Mouse (Mus musculus) MEL (cell line): ENCODE results near the gene Alg9. TPM values are rescaled to one million over a fixed set of nuclear protein-coding genes. Genes with fewer than 3 reads are reported as not detected.

Experiments used
- DNase-seq: peaks from one replicate; pipeline ENCODE4 v3.0.0; 2011; ENCODE audit warnings: low read depth, low spot score
- H3K27ac ChIP-seq: 2 replicates; pipeline ENCODE4 v1.5.1; 2012; ENCODE audit warnings: low read depth, mild to moderate bottlenecking, control low read depth, low read length, moderate library complexity; ENCODE audit not compliant: control insufficient read depth
- H3K27me3 ChIP-seq, 2 experiments: fragments of 150-350 bp in 1 of 2; sonication (generic) in 1 of 2; 2 replicates each; pipeline ENCODE4 v1.6.1; 2012; ENCODE audit warnings: low read length in 2 of 2, mild to moderate bottlenecking in 2 of 2, improper control_type of control experiment in 1 of 2, moderate library complexity in 1 of 2; ENCODE audit not compliant: insufficient read depth in 2 of 2, control insufficient read depth in 1 of 2
- H3K36me3 ChIP-seq, 2 experiments: 2 replicates each; pipeline ENCODE4 v1.6.1; 2012 to 2014; ENCODE audit warnings: low read length in 2 of 2, improper control_type of control experiment in 1 of 2, inconsistent platforms in 1 of 2, mild to moderate bottlenecking in 1 of 2; ENCODE audit not compliant: insufficient read depth in 2 of 2, control insufficient read depth in 1 of 2
- H3K4me1 ChIP-seq, 2 experiments: fragments of 150-350 bp in 1 of 2; sonication (generic) in 1 of 2; 2 replicates each; pipeline ENCODE4 v1.6.1; 2012; ENCODE audit warnings: low read length in 2 of 2, improper control_type of control experiment in 1 of 2, mild to moderate bottlenecking in 1 of 2; ENCODE audit not compliant: insufficient read depth in 2 of 2, control insufficient read depth in 1 of 2
- H3K4me3 ChIP-seq, 2 experiments: fragments of 150-350 bp in 1 of 2; sonication (generic) in 1 of 2; 2 replicates each; pipeline ENCODE4 v1.5.1; 2012; ENCODE audit warnings: low read depth in 2 of 2, low read length in 2 of 2, mild to moderate bottlenecking in 2 of 2, moderate library complexity in 2 of 2, control low read depth in 1 of 2, improper control_type of control experiment in 1 of 2; ENCODE audit not compliant: control insufficient read depth in 1 of 2, insufficient read depth in 1 of 2
- H3K79me2 ChIP-seq: 2 replicates; pipeline ENCODE4 v1.6.1; 2012; ENCODE audit warnings: mild to moderate bottlenecking, low read length, moderate library complexity; ENCODE audit not compliant: control insufficient read depth, poor library complexity, insufficient read depth
- H3K9ac ChIP-seq: 2 replicates; pipeline ENCODE4 v1.6.1; 2012; ENCODE audit warnings: low read depth, mild to moderate bottlenecking, control low read depth, low read length, moderate library complexity; ENCODE audit not compliant: control insufficient read depth, poor library complexity, severe bottlenecking
- H3K9me3 ChIP-seq: fragments of 150-350 bp; sonication (generic); replicated peaks from 2 replicates; pipeline ENCODE4 v1.6.1; 2012; ENCODE audit warnings: mild to moderate bottlenecking, low read length, improper control_type of control experiment, moderate library complexity; ENCODE audit not compliant: insufficient read depth
- CHD1 ChIP-seq: IDR thresholded peaks from 2 replicates; pipeline ENCODE4 v1.6.1; 2012; ENCODE audit warnings: low read depth, mild to moderate bottlenecking, inconsistent platforms, low read length, improper control_type of control experiment
- ELF1 ChIP-seq: IDR thresholded peaks from 2 replicates; pipeline ENCODE4 v1.6.1; 2014; ENCODE audit warnings: low read depth, mild to moderate bottlenecking, inconsistent platforms, low read length, improper control_type of control experiment, moderate library complexity
- EP300 ChIP-seq, 2 experiments: IDR thresholded peaks; 2 replicates each; pipeline ENCODE4 v1.6.1; 2011; ENCODE audit warnings: improper control_type of control experiment in 2 of 2, low read length in 2 of 2, low read depth in 1 of 2, mild to moderate bottlenecking in 1 of 2
- ETS1 ChIP-seq: IDR thresholded peaks from 2 replicates; pipeline ENCODE4 v1.6.1; 2012; ENCODE audit warnings: low read depth, mild to moderate bottlenecking, inconsistent platforms, low read length, improper control_type of control experiment, moderate library complexity
- GATA1 ChIP-seq: IDR thresholded peaks from 2 replicates; pipeline ENCODE4 v1.6.1; 2011; ENCODE audit warnings: low read depth, low read length, improper control_type of control experiment
- JUND ChIP-seq: IDR thresholded peaks from 2 replicates; pipeline ENCODE4 v1.6.1; 2011; ENCODE audit warnings: low read depth, mild to moderate bottlenecking, improper control_type of control experiment, low read length
- KAT2A ChIP-seq: conservative IDR thresholded peaks from 2 replicates; pipeline ENCODE4 v1.6.1; 2012; ENCODE audit warnings: low read depth, low read length, improper control_type of control experiment, inconsistent platforms
- MAX ChIP-seq: IDR thresholded peaks from 2 replicates; pipeline ENCODE4 v1.6.1; 2011; ENCODE audit warnings: low read length, improper control_type of control experiment
- MAZ ChIP-seq: IDR thresholded peaks from 2 replicates; pipeline ENCODE4 v1.6.1; 2012; ENCODE audit warnings: low read depth, mild to moderate bottlenecking, inconsistent platforms, low read length, improper control_type of control experiment
- NRF1 ChIP-seq: IDR thresholded peaks from 2 replicates; pipeline ENCODE4 v1.6.1; 2014; ENCODE audit warnings: low read depth, mild to moderate bottlenecking, inconsistent platforms, low read length, improper control_type of control experiment, moderate library complexity; ENCODE audit not compliant: poor library complexity, insufficient read depth, severe bottlenecking
- POLR2AphosphoS2 ChIP-seq: IDR thresholded peaks from 2 replicates; pipeline ENCODE4 v1.6.1; 2011; ENCODE audit warnings: low read length, improper control_type of control experiment
- RAD21 ChIP-seq: IDR thresholded peaks from 2 replicates; pipeline ENCODE4 v1.6.1; 2011; ENCODE audit warnings: mild to moderate bottlenecking, low read depth, low read length, improper control_type of control experiment
- RCOR1 ChIP-seq: IDR thresholded peaks from 2 replicates; pipeline ENCODE4 v1.6.1; 2012; ENCODE audit warnings: low read depth, mild to moderate bottlenecking, inconsistent platforms, low read length, improper control_type of control experiment
- SIN3A ChIP-seq: IDR thresholded peaks from 2 replicates; pipeline ENCODE4 v1.6.1; 2012; ENCODE audit warnings: low read length, improper control_type of control experiment, inconsistent platforms
- SMC3 ChIP-seq: IDR thresholded peaks from 2 replicates; pipeline ENCODE4 v1.6.1; 2011; ENCODE audit warnings: low read depth, low read length, improper control_type of control experiment
- TAL1 ChIP-seq: IDR thresholded peaks from 2 replicates; pipeline ENCODE4 v1.6.1; 2012; ENCODE audit warnings: mild to moderate bottlenecking, inconsistent platforms, low read length, moderate library complexity, mixed read lengths
- TCF12 ChIP-seq: IDR thresholded peaks from 2 replicates; pipeline ENCODE4 v1.6.1; 2014; ENCODE audit warnings: low read depth, mild to moderate bottlenecking, inconsistent platforms, low read length, improper control_type of control experiment, moderate library complexity
- ZKSCAN1 ChIP-seq: IDR thresholded peaks from 2 replicates; pipeline ENCODE4 v1.6.1; 2012; ENCODE audit warnings: low read depth, mild to moderate bottlenecking, inconsistent platforms, low read length, improper control_type of control experiment, moderate library complexity
- polyA plus RNA-seq, 2 experiments: library from polyadenylated mRNA; stranded (reverse) in 1 of 2; unstranded in 1 of 2; fragments of >175 nt in 1 of 2; fragments of >200 nt in 1 of 2; gene quantifications; 2 replicates each; pipeline versions ENCODE4 v1.2.1 to v1.2.4; 2012; ENCODE audit warnings: low replicate concordance in 2 of 2, low read depth in 1 of 2; ENCODE audit not compliant: insufficient read length in 2 of 2, insufficient read depth in 1 of 2, missing spikeins in 1 of 2
- total RNA-seq: library from RNA; depleted of rRNA; stranded (reverse); fragments of 300-350 nt; gene quantifications from 2 replicates; pipeline ENCODE4 v1.2.3, GENCODE M21; 2012

Gene Alg9
- total and polyA plus RNA-seq, 3 experiments, result 23.3 to 46.7 TPM; not detected in 1

DNA sequence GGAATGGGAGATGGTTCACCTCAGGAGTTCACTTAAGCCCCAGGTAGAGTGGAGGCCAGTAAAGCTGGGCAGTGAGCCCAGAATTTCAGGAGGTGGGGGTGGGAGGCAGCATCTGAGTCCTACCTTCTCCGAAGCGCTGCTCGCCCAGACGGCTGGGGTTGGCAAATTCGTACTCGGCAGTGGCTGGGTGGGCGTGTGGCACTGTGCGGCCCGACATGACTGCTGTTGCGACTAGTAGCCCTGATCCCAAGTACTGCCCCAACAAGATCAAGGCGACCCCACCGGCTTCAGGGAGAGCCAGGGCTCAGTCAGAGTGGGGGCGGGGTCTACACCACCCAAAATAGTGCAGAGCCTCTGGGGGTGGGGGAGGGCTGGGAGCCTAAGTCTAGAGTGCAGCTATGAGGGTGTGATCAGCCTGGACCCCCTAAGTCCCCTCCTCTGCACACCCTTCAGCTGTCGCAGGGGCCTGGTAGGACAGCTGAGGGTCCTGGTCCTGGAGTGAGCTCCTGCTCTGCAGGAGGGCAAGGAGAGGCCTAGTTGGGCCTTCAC, 22.7 kb upstream of the Alg9 start, which contains the start of gene Hspb2:
Gene Hspb2 (minus strand): TSS at position 301 of the 549 bp plus-strand sequence.
- no peaks in the 10 kb centered on the region for H3K79me2 ChIP-seq

DNA sequence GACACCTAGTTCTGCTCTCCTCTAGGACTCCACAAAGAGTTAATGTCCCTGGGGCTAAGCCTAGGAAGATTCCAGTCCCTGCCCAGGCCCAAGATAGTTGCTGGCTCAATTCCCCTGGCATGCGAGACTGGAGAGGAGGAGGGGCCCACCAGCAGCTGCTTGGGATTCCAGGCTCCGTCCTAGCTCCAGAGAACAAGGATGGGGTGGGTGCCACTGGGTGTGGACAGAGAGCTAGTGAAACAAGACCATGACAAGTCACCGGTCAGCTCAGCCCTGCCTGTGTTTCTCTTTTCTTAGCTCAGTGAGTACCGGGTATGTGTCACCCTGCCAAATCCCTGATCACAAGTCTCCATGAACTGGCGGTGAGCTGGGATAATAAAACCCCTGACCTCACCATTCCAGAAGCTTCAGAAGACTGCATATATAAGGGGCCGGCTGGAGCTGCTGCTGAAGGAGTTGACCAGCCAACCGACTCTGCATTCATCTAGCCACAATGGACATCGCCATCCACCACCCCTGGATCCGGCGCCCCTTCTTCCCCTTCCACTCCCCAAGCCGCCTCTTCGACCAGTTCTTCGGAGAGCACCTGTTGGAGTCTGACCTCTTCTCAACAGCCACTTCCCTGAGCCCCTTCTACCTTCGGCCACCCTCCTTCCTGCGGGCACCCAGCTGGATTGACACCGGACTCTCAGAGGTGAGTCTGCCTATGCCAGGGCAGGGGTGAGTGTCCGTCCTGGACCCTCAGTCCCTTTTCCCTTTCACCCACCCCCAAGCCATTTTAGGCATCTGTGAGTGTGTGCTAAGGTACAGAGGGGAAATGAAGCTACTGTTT, 21.8 kb upstream of the Alg9 start:
- Histone ChIP-seq H3K4me1 (no peaks in the 10 kb centered on the region), H3K9me3 (no peaks in the 10 kb centered on the region), H3K36me3 (no peaks in the 10 kb centered on the region), H3K9ac (no peak overlapping the region), H3K4me3 (no peak overlapping the region), H3K27ac (no peak overlapping the region), H3K27me3 (peaks cover 3 to 7% of the 10 kb centered on the region in 2 experiments), H3K79me2 (no peaks in the 10 kb centered on the region)
- no peak for DNase-seq
- TF ChIP-seq RCOR1 (no peak), TCF12 (no peak)

More for the DNA sequence above, 22.7 kb upstream of the Alg9 start, which contains the start of gene Hspb2:
- DNase-seq, result no peak
- Histone ChIP-seq H3K36me3 (no peaks in the 10 kb centered on the region), H3K9ac (no peak within 1 kb of the TSS), H3K27me3 (peaks cover 3 to 8% of the 10 kb centered on the region in 2 experiments), H3K9me3 (no peaks in the 10 kb centered on the region), H3K4me1 (no peaks in the 10 kb centered on the region), H3K27ac (no peak within 1 kb of the TSS), H3K4me3 (no peak within 1 kb of the TSS)
- TF ChIP-seq KAT2A (no peak), ZKSCAN1 (no peak), SMC3 (no peak), NRF1 (no peak), JUND (no peak), TCF12 (no peak), EP300 (IDR thresholded peaks at IDR 0.05; ENCODE audit: low read depth in 1 of 2, low read length in 2 of 2) (no peak), POLR2AphosphoS2 (no peak), ELF1 (no peak), MAX (no peak), MAZ (no peak), ETS1 (no peak), GATA1 (no peak), TAL1 (no peak), CHD1 (no peak), RAD21 (no peak), SIN3A (no peak)
